Mouse (Mus musculus) hematopoietic stem cell, adult 5-6 weeks (primary cell): ENCODE measurements at regions not wholly inside any gene's neighbourhood (a gene's known extent, or its start where the extent isn't known, plus 50 kb on each side); places are given as distances from the start of the nearest gene placed in this dataset.

Source experiments
- ATAC-seq, 2 experiments: fragments of 125-278 bp in 1 of 2; replicated peaks in 1 of 2; 2 replicates each; pipeline ENCODE4 v1.8.0; 2016 to 2017; ENCODE audit warnings: inconsistent platforms in 2 of 2, mild to moderate bottlenecking in 2 of 2, moderate number of reproducible peaks in 2 of 2, low read depth in 1 of 2, moderate TSS enrichment in 1 of 2; ENCODE audit not compliant: low FRiP score in 2 of 2, poor library complexity in 2 of 2, severe bottlenecking in 2 of 2, insufficient read depth in 1 of 2, low TSS enrichment in 1 of 2

DNA sequence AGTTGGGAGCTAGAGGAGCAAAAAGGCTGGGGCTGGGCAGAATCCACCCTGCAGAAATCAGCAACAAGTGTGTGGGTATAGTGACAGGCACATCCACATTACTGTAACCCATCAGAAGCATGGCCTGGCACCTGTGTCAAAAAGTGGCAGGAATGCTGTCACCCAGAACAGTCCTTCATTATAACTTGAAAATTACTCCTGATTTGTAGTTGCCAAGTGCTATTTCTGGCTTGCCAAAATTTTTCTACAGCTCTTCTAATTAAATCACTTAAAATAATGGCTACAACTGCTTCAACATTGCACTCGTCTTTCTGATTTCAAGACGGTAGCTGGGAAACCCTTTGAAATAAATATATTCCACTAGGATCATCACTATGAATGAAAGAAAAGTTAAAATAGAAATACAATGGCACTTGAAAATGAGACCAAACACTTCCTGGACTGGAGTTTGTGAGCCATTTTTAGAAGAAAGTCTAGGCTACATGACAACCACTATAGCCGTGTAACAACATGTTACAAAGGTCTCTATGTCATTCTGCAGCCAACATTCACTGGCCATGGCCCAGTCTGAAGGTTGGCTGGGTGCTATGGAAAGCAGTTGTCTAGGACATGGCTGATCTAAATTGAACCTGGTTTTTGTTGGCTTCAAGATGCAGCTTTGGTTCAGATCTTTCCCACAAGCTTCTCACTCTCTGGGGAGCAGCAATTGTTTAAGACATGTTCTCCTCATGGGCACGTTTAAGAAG, 190.6 kb upstream of the Tapt1 start:
- ATAC-seq = no peak

DNA sequence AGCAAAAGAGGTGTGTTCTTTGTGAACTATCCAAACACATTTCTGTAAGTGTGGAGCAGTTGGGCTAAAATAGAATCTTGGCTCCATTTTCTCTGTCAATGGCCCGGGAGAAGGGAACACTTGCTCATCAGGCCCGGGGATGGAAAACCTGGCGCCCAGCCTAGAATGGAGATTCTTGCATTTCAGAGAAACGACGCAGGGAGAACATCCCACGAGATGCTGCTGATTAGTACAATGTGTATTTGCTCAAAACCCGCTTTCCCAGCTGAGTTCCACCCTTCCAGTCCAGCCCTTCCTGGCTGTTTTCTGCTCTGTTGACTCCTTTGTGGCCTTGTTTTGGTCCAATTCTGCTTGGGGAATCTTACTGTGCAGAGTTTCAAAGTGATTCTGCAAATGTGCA, 188.0 kb upstream of the Tapt1 start:
- ATAC-seq = no peak

DNA sequence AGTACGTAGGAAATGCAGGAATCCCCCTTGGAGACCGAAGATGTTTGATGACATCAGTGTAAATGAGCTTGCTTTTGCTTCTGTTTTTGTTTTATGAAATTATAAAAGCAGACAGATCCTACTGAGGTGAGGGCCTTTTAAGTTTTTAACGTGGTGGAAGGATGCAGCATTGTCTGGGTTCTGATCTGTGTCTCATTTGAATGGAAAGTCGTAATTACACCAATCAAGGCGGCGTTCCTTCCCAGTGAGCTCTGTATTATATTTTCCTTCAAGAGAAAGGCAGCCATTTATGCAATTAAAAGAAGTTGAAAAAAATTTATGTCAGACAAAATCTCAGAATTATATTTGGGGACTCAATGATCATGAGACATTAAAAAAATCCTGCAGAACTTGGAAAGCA, 176.9 kb upstream of the Tapt1 start:
- ATAC-seq = no peak

DNA sequence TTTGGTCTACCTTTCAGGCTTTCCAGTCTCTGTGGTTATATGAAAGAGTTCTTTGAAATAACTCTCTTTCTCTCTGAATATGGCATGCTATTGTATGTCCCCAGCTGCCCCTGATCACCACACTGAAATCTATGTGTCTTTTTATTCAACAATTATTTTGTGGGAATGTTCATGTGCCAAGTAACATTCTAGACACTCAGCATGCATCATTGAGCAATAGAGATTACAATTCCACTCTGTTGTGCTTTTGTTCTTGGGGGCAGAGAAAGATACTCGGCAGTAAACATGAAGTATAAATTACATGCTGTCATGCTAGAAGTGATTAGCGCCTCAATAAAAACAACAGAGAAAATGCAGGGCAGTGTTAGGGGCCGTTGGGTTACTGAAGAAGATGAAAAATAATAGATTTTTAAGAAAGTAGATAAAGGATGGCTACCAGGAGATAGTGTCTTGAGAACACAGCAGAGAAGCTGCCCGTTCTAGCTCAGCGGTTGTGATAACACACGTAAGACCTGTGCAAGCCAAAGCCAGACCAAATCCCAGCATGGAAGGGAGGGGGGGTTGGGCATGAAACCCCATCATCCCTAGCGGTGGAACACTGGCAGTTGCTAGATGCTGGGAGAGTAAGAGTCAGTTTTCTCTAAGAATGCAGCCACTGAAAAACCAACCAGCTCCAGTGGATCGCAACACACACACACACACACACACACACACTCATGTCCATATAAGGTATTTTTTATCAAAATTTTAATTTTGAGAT, 174.3 kb upstream of the Tapt1 start:
- ATAC-seq = no peak

DNA sequence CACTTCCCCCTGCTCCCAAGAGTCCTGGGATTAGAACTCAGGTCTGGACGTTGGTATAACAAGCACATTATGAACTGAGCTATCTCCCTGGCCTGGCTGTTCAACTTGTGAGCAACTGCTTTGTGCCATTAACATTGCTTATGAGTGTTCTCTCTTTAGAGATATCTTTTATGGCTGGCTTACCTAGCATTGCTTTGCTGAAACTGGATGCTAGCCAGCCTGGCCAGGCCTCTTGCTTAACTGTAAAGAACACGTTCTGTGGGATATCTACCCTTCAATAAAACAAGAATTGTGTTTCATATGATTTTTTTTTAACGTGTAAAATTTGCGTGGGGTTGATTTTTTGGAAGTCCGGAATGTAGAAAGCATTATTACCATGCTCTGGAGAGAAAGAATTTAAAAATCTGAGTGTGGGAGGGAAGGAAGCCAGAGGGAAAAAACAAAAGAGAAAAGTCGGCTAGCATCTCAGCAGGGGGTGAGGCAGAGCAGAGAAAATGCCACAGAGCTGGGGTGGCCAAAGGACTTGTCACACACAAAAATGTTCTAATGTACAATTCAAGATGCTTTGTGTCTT, 160.9 kb upstream of the Tapt1 start:
- ATAC-seq = no peak

DNA sequence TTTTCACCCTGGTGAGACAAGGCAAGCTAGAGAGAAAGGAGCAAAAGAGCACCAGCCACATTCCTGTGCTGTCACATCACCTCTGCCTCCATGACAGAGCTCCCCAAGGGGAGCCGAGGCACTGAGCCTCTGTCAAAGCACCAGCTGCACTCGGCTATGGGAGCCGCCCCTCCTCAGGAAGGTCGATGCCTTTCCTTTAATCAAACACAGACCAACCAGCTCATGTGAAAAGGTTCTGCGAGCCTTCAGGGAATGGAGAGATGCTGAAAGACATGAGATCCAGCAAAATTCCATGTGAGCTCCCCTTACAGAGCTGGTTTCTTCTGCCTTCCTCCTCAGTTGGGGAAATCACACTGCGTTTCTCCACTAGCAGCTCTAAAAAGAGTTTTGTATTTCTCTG, 159.8 kb upstream of the Tapt1 start:
- ATAC-seq = no peak

DNA sequence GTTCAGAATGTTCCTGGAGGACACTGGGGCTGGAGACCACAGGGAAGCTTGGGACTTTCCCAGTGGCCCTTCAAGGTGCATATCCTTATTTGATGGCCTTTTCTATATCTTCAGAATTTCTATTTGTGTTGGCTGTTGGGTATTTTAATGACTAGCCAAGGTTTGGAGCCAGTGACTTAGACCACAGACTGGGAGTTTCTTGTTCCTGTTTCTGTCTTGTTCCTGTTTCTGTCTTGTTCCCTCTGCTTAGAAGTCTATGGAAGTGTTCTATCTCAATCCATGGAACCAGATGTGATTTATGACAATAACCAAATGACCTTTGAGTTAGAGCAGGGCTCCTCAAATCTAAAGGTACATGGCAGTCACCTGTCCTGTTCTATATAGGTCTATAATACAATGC, 156.6 kb upstream of the Tapt1 start:
- ATAC-seq = 0 out of 4 replicates have a peak, but pooled peaks of 1 of the 2 experiments have one; percentile 27

DNA sequence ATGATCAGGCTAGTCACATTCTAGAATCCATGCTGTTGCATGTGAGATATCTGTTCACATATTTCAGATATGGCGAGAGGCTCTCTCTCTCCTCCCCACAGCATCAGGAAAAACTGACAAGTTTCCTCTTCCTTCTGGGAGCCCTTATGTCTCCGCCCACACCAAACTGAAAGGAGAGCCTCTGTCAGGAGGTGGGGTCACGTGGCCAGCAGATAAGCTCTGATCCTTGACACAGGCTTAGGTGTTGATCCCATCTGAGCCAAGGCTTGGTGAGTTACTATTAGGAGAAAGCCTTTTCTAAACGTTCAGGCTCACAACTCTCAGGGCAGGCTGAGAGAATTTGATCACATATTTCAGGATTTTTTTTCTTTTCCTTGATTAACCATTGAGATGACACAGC, 143.6 kb upstream of the Tapt1 start:
- no peak for ATAC-seq

DNA sequence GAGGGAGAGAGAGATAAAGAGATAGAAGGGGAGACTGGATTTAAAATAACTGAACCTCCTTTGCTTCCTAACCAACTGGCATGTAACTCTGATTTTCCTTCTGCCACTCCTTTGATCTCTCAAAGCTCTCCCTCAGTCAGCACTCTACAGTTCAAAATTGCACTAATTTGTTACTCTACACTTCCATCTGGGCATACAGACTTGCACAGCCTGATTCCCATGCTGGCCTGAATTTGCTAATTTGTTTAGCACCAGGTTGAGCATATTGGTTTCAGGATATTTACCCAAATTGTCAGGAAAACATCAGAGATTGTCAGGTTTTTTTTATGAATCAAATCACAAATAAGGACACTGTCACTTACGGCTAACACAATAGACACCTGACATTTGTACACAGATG, 125.9 kb upstream of the Tapt1 start:
- ATAC-seq = no peak

DNA sequence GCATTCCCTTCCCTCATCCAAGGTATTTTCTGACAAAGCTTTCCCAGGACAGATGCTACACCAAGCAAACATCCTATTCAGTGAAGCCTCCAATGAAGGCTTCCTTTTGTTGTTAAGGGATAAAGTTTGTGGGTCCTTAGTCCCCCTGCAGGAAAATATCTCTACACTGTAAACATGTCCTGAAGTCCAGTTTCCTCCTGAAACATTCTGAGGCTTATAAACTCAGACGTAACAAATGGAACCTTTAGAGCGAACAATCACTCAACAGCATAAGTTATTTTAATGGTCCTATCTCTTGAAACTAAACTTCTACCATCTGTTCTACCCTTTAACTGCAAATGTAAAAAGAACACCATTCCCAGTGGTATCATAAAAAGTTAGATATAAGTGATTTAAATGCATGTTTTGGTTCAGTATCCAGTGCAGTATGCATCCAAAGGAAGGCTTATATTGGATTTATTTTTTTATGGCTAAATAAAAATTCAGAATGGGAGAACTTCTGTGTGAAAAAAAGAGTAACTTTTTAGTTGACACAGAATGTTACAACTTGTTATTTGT, 115.1 kb upstream of the Tapt1 start:
- no peak for ATAC-seq

DNA sequence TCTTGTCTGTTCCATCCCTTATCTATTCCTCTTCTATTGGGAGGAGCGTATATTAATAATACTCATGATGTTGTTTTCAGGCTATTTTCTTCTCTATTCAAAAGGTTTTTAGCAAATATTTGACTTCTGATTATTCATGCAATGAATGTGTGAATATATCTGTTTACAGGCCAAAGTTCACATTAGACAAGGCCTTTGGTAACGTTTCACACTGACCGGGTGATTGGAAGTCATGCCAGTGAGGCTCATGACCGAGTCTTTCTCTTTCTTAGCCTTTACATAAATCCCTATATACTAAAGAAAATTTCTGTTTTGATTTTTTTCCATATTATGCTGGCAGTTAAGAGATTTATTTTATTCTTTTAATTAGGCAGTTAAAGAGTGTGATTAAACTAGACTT, 112.2 kb upstream of the Tapt1 start:
- ATAC-seq = no peak

DNA sequence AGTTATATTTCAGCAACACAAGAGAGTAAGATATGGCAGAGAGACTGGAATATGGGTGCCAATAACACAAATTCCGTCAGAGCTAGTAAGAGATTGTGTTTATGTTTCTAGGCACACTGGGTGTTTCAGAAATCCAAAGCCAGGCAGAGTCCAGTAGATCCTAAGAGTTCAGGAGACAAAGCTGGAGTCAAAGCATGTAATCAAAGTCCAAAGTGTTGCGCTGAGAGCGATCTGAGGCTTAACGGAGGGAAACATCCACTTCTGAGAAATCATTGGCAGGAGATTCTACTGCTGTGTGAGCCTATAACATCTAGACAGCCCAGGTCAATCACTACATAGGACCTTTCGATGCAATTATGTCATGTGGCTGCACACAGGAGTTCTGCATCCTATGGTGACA, 109.3 kb upstream of the Tapt1 start:
- ATAC-seq = no peak

DNA sequence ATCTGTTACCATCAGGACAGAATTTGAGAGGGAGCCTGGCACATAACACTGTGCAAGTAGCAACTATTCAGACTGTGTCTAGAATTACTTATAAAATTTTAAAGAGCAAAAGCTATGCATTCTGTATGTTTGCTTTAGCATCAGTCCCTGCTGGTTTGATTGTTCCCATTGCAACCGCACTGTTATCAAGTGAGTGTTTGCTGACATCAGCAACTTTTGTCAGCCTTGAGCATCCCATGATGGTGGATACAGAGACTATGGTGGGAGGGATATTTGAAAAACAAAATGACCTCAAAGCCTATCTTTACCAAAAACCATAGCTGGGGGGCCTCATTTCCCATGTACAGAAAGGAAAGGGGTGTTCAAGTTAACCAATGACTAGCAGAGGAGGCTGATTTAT, 93.2 kb upstream of the Tapt1 start:
- ATAC-seq = no peak

DNA sequence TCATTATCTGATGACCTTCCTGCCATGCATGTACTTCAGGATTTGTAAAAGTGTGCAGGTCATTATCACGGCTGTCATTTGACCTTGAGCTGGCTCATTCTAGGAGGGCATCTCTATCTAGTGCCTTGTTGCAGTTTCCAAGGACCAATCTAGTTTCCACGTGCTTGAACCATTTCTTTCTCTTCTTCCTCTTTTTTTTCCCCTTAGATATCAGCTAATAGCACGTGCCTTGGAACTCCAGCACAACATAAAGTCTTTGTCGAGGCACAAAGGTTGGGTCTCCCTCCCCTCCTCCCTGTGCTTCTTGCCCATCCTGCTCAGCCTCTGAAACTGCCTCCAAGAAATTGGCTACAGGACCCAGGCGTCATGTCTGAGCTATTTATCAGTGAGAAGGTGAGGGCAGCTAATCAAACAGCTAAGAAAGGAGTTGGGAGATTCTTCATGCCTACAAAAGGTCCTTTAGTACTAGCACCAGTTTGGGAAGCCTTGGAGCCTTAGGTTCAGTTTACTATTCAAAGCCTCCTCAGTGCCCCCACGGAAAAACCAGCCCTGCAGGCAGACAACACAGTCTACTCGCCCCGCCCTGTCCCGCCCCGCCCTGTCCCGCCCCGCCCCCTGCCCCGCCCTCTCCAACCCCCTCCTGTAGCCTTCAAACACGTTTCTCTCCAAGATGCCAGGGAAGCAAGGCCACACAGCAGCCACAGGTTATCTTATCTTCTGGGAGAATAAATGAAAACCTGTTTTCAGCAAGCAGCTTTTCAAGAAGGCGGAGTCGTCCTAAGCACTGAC, 80.5 kb upstream of the Tapt1 start:
- ATAC-seq = no peak

DNA sequence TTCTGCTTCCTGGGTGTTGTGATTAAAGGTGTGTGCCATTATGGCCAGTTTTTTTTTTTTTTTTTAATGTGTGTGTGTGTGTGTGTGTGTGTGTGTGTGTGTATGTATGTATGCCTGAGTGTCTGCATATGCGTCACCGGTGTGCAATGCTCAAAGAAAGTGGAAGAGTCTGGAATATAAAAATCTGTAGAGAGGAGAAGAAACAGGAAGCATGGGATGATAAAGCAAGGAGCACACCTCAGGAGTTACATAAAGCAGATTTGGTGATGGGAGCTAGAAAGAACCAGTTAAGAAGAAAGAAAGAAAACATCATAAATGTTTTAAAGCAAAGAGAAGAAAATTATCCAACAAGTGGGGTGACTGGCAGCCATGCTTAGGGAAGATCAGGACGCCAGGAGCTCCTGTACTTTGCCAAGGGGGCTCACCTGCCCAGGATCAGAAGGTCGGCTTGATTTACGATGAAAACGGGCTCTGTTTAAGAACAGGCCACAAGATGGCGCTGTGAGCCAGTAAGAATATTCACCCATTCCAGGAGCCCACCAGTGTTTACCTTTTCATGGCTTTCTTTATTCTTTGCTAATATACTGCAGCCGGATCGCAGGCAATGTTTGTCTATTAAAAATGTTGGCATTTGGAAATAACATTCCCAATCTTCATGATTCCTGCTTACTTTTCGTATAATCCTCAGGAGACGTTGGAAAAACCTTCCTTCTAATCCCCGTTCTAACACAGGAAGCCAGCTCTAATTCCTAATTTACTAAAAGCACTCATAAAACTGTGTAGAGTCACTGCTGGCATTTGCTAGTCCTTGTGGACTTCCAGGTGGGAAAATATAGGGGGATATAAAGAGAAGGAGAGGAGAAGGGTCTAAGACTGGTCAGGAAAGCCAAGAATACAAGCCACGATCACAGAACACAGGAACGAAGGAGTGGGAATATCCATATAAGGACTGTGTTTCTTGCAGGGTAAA, 77.7 kb upstream of the Tapt1 start:
- ATAC-seq = peak; percentile 76 to 83

DNA sequence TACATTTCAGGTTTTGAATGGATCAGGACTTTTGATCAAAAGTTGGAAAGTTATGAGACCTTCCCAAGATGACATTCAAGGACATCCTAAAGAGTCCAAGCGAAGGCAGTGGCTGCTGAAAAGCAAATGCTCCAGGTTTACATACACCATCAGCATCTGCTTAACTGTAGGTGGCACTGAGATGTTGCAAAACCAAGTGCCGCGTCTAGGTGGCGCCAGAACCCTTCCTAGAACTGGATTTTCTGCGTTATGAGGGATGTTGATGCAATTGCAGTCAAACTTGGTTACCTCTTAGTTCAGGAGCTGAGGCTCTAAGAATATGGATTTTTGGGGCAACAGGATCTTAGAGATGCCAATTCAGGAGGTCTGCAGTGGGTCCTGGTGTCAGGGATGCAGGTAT, 58.0 kb upstream of the Tapt1 start:
- peak; percentile 84 to 89 for ATAC-seq
